Mouse (Mus musculus): ENCODE results near the gene Pax8. TPM values are rescaled to one million over a fixed set of nuclear protein-coding genes. Genes with fewer than 3 reads are reported as not detected.

The Pax8 gene
- polyA plus RNA-seq, 1 experiment from 2014 or later = 50.0 TPM

DNA sequence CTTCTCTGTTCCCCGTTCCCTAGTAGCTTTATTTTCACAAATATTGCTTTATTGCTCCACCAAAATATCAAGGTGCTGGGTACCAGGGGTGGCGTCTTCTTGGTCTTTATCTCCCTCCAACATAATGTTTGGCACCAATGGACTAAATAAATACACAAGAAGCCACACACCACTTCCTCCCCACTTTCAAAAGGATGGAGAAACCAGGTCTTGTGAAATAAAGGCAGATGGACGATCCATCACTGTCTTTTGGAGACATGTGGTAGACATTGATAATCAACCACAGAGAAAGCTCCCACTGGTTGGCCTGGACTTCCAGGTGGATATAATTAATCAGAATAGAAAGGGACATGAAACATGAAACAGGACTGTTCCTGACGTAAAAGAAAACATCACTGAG lies 45.6 kb downstream of the Pax8 start:
- Histone ChIP-seq H3K27me3 (replicated peaks) (no peaks in the 10 kb centered on the region), H3K4me3 (no peak overlapping the region), H3K4me2 (replicated peaks) (no peak overlapping the region), H3K9me3 (no peaks in the 10 kb centered on the region), H3K9ac (no peak overlapping the region), H3K27ac (no peak overlapping the region), H3K4me1 (peaks cover 7% of the 10 kb centered on the region; the same call in 1 of the 2 replicates), H3K36me3 (no peaks in the 10 kb centered on the region)
- WGBS = 83% methylated on average over 4 of the region's 4 CpGs
- ATAC-seq (ENCODE audit: low FRiP score, low read depth) = no peak

DNA sequence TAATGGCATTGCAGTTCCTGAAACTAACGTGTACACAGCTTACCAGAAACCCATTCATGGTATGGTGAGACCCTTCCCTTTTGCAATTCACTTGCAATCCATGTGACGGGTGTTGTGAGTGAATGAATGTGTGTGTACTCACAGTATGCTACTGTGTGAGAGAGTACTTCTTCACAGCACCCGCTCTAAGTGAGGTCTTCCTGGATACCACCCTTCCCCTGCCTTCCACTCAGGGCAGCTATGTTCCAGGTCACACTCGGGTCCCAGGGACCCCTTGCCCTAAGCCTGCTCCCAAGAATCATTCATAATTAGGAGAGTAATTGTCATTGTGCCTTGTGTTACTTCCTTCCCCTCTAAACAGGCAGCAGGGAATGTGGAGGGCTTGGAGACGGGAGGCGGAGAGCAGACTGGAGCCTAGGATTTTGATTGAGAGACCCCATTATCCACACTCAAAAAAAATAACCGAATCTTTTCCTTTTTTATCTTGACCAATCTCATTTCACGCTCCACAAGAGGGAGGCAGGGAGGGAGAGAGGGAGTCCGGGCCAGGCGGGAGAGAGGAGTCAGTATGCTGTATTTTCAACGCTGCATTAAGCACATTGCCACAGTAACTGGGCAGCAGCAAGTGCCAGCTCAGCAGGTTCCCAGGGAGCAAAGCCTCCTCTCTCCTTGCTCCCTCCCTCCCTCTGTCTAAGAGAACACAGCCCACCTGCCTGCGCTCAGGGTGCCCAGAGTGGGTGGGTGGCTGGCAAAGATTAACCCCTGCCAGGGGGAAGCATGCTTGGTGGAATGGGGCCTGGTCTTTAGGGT lies 47.3 kb downstream of the Pax8 start:
- H3K4me2 ChIP-seq (replicated peaks) = 0 out of 2 replicates have a peak overlapping the region, but pooled peaks have one; percentile 0

DNA sequence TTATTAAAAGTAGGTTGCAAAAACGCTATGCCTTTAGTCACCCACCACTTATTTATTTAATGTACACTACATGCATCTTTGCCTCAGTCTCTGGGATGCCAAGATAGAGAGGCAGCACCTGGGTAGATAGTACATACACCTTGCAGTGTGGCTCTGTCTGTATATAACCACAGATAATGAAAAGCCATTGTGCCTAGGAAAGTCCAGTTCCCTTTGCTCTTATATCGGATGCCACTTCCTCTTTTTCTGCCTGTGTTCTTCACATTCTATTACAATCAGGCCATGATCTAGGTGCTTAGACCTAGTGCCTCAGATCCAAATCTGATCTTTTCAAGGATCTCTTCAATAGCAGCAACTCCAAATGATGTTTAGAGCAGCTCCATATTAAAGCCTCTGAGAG lies 49.8 kb downstream of the Pax8 start:
- no peak for ATAC-seq (ENCODE audit: low FRiP score, low read depth)
- Histone ChIP-seq H3K4me1 (peaks cover 7% of the 10 kb centered on the region; the same call in 1 of the 2 replicates), H3K4me2 (replicated peaks) (no peak overlapping the region), H3K9ac (no peak overlapping the region), H3K36me3 (no peaks in the 10 kb centered on the region), H3K9me3 (no peaks in the 10 kb centered on the region), H3K27ac (no peak overlapping the region), H3K27me3 (replicated peaks) (no peaks in the 10 kb centered on the region), H3K4me3 (no peak overlapping the region)
- WGBS = 89% methylated on average over 2 of the region's 2 CpGs

More for the DNA sequence above, 47.3 kb downstream of the Pax8 start:
- H3K9me3 ChIP-seq = no peaks in the 10 kb centered on the region
- H3K4me3 ChIP-seq = no peak overlapping the region
- peak; percentile 92 for ATAC-seq (ENCODE audit: low FRiP score, low read depth)
- WGBS = 28% methylated on average over 12 of the region's 12 CpGs
- no peaks in the 10 kb centered on the region for H3K27me3 ChIP-seq (replicated peaks)
- H3K36me3 ChIP-seq = no peaks in the 10 kb centered on the region
- peaks cover 7% of the 10 kb centered on the region; the same call in 1 of the 2 replicates for H3K4me1 ChIP-seq
- H3K27ac ChIP-seq = no peak overlapping the region
- no peak overlapping the region for H3K9ac ChIP-seq

DNA sequence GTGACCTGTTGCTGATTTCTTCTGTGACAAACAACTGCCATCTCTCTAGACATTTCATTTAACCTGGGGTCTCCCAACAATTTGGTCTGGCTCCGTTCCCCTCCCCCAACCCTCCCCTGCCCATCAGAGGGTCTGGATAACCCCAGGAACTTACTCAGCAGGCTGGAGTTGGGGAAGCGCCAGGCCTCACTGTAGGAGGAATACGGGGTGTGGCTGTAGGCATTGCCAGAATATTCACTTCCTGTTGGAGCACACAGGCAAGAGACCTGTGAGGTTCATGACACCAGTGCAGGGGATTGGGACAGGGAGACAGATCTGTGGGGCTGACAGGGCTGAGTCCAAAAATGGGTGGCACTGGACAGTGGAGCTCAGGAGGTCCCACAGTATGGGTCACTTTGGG lies 52.6 kb downstream of the Pax8 start:
- Histone ChIP-seq H3K27me3 (replicated peaks) (no peaks in the 10 kb centered on the region), H3K9me3 (no peaks in the 10 kb centered on the region), H3K9ac (no peak overlapping the region), H3K27ac (no peak overlapping the region), H3K36me3 (no peaks in the 10 kb centered on the region), H3K4me2 (replicated peaks) (no peak overlapping the region), H3K4me3 (no peak overlapping the region), H3K4me1 (no peaks in the 10 kb centered on the region)
- 70% methylated on average over 3 of the region's 3 CpGs for WGBS
- ATAC-seq (ENCODE audit: low FRiP score, low read depth) = no peak

DNA sequence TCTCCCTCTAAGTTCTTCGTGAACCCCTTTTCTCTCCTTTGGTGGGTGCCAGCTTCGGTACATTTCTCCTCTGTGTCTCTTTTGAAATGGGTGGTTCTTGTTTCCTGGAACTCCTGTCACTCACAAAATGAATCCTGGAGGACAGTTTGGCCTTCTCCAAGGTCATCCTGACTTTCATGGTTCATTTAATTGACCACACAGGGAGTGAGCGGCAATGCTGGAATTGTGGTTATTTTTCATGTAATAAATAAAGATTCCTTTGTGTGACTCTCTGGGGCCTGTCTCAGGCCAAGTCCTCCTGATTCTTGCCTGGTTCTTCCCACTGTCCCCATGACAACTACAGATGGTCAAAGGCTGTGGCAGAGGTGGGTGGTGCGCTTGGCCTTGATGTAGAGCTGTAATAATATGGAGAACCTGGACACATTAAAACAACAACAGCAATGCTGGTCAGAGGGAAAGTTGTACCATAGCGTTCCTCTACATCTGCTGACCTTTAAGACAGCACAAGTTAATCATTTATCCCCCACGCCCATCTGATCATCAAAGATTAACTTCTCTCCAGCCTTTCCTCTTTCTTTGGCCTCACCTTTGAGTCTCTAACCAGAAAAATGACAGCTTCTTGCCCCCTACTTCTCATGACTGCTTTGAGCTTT lies 54.1 kb downstream of the Pax8 start:
- ATAC-seq (ENCODE audit: low FRiP score, low read depth) = no peak
- Histone ChIP-seq H3K9ac (no peak overlapping the region), H3K9me3 (no peaks in the 10 kb centered on the region), H3K4me2 (replicated peaks) (no peak overlapping the region), H3K36me3 (no peaks in the 10 kb centered on the region), H3K4me1 (peaks cover 10% of the 10 kb centered on the region), H3K27ac (no peak overlapping the region), H3K4me3 (no peak overlapping the region), H3K27me3 (replicated peaks) (no peaks in the 10 kb centered on the region)
- WGBS = 87% methylated on average over 6 of the region's 6 CpGs

DNA sequence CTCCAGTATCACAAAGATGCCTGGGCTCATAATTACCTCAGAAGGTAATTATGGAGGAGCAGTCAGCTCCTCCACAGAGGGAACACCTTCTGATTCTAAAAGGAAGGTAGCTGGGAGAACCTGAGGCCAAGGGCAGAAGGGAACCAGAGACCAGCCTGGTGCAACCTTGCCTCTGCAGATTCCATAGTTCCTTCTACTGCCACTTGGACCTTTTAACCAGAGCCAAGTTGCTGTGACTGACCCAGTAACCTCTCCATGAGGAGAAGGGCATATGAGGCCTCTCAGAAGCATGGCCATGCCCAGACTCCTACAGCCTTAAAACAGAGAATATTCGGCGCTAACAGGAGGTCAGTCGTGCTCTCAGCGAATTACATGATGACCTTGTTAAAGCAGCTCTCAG lies 57.8 kb downstream of the Pax8 start:
- Histone ChIP-seq H3K36me3 (no peaks in the 10 kb centered on the region), H3K4me3 (no peak overlapping the region), H3K9ac (no peak overlapping the region), H3K4me1 (peaks cover 11% of the 10 kb centered on the region), H3K9me3 (no peaks in the 10 kb centered on the region), H3K27ac (peak overlapping the region; percentile 57; the same call in 1 of the 2 replicates), H3K27me3 (replicated peaks) (no peaks in the 10 kb centered on the region), H3K4me2 (replicated peaks) (no peak overlapping the region)
- ATAC-seq (ENCODE audit: low FRiP score, low read depth) = no peak
- WGBS = 85% methylated on average over 4 of the region's 4 CpGs

DNA sequence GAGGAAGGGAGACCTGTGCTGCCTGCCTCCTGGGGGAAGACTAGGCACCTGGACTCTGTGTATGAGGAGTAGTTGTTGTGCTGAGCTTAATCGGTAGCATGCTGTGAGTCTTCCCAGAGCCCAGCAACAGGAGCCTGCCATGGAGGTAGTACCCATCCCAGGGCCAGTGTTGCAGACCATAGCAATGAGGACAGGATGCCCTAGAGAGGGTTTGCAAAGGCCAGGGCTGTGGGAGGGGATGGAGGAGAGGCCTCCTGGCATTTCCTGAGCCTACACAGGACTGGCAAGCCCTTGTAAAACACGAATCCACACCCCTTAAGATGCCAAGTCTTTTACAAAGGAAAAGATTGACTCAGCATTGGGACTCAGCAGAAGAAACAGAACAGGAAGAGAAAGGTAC lies 58.3 kb downstream of the Pax8 start:
- H3K36me3 ChIP-seq = no peaks in the 10 kb centered on the region
- peak; percentile 61 for ATAC-seq (ENCODE audit: low FRiP score, low read depth)
- no peaks in the 10 kb centered on the region for H3K9me3 ChIP-seq
- peak overlapping the region; percentile 57 for H3K27ac ChIP-seq
- peaks cover 11% of the 10 kb centered on the region for H3K4me1 ChIP-seq
- H3K27me3 ChIP-seq (replicated peaks) = no peaks in the 10 kb centered on the region
- 26% methylated on average over 2 of the region's 2 CpGs for WGBS
- H3K4me3 ChIP-seq = no peak overlapping the region
- no peak overlapping the region for H3K9ac ChIP-seq
- H3K4me2 ChIP-seq (replicated peaks) = no peak overlapping the region

DNA sequence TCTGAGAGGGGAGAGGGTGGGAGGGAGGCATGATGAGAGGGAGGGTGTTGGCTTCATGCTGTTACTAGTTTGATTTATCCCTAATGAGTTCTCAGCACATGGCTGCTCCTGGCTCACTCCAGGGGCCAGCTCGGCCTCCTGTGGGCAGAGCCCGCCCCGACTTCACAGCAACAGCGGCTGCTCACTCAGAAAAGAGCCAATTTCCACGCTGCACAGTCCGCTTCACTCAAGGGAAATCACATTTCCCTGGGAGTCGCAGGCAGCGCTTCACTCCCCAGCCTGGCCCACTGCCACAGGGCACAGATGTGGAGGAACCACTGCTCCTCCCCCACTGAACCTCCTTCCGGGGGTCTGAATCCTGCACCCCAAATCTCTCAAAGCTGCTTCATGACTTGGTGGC lies 58.7 kb downstream of the Pax8 start:
- peak; percentile 76 for ATAC-seq (ENCODE audit: low FRiP score, low read depth)
- 6% methylated on average over 9 of the region's 9 CpGs for WGBS
- H3K4me2 ChIP-seq (replicated peaks) = peak overlapping the region; percentile 25

DNA sequence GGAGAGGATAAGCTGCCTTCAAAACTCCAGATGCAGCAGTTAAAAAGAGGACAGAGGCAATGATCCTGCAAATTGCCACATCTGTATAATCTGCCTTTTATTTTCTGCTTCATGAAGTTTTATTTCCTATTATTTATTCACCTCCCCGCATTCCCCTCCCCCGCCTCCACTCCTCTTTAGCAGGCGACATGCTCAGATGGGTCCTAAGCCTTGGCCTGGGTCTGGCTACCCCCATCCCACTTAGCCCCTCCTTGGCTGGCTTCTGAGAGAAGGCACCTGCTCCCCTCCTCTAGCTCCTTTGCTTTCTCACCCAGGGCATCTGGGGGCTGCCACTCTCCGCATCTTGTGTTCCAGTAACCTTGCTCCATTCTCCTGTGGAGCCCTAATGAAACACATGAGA lies 61.7 kb downstream of the Pax8 start:
- no peak overlapping the region for H3K27ac ChIP-seq
- WGBS = 70% methylated on average over 4 of the region's 4 CpGs
- ATAC-seq (ENCODE audit: low FRiP score, low read depth) = peak; percentile 65
- H3K9me3 ChIP-seq = no peaks in the 10 kb centered on the region
- H3K36me3 ChIP-seq = no peaks in the 10 kb centered on the region
- no peaks in the 10 kb centered on the region for H3K27me3 ChIP-seq (replicated peaks)
- H3K4me1 ChIP-seq = peaks cover 11% of the 10 kb centered on the region
- H3K4me3 ChIP-seq = no peak overlapping the region
- no peak overlapping the region for H3K4me2 ChIP-seq (replicated peaks)
- no peak overlapping the region for H3K9ac ChIP-seq

More for the DNA sequence above, 58.7 kb downstream of the Pax8 start:
- Histone ChIP-seq H3K27me3 (replicated peaks) (no peaks in the 10 kb centered on the region), H3K9ac (no peak overlapping the region), H3K36me3 (no peaks in the 10 kb centered on the region), H3K27ac (peak overlapping the region; percentile 57; the same call in 1 of the 2 replicates), H3K9me3 (no peaks in the 10 kb centered on the region), H3K4me3 (no peak overlapping the region), H3K4me1 (peaks cover 11% of the 10 kb centered on the region)

DNA sequence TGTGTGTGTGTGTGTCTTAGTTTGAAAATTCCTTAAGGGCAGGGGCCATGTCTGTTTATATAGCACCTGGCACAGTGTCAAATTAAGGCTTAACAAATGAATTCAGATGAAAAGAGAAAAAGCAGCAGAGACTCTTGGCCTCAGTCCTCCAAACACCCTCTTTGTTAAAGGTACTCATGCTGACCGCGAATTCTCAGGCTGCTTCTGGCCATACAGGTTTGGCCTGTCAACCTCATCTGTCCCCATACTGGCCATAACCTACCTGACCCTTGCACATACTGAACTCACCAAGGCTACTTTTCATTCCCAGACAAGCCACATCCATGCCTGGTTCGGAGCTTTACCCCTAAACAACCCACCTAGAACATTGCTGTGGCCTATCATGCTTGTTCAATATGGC lies 62.2 kb downstream of the Pax8 start:
- H3K9me3 ChIP-seq = no peaks in the 10 kb centered on the region
- H3K27ac ChIP-seq = no peak overlapping the region
- 0 out of 2 replicates have a peak, but pooled peaks cover 2% of the 10 kb centered on the region for H3K27me3 ChIP-seq (replicated peaks)
- no peak overlapping the region for H3K9ac ChIP-seq
- WGBS = 76% methylated on average over 3 of the region's 3 CpGs
- no peak overlapping the region for H3K4me3 ChIP-seq
- H3K4me1 ChIP-seq = peaks cover 14% of the 10 kb centered on the region
- no peak overlapping the region for H3K4me2 ChIP-seq (replicated peaks)
- no peaks in the 10 kb centered on the region for H3K36me3 ChIP-seq
- no peak for ATAC-seq (ENCODE audit: low FRiP score, low read depth)

DNA sequence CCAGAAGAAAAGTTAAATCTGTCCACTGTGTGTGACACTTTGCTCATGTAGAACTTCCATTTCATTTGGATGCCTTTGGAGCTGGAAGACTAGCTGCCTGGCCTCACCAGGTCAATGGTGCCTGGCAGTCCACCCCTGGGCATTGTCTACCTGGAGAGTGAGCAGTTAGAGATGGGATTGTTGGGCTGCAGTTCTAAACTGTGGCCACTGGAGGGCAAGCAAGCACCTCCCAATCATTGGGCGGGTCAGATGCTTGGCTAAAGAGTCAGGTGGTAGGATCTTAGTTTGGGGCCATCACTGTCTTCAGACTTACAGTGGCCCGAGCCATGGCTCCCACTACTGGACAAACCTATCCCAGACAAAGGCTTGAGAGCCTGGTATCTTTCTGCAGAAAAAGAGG lies 66.2 kb downstream of the Pax8 start:
- peaks cover 11% of the 10 kb centered on the region for H3K4me1 ChIP-seq
- no peaks in the 10 kb centered on the region for H3K36me3 ChIP-seq
- WGBS = 2% methylated on average over 2 of the region's 2 CpGs
- no peak overlapping the region for H3K4me3 ChIP-seq
- H3K27me3 ChIP-seq (replicated peaks) = 0 out of 2 replicates have a peak, but pooled peaks cover 2% of the 10 kb centered on the region
- peak; percentile 57 for ATAC-seq (ENCODE audit: low FRiP score, low read depth)
- H3K4me2 ChIP-seq (replicated peaks) = no peak overlapping the region
- H3K27ac ChIP-seq = no peak overlapping the region
- no peak overlapping the region for H3K9ac ChIP-seq
- H3K9me3 ChIP-seq = no peaks in the 10 kb centered on the region

DNA sequence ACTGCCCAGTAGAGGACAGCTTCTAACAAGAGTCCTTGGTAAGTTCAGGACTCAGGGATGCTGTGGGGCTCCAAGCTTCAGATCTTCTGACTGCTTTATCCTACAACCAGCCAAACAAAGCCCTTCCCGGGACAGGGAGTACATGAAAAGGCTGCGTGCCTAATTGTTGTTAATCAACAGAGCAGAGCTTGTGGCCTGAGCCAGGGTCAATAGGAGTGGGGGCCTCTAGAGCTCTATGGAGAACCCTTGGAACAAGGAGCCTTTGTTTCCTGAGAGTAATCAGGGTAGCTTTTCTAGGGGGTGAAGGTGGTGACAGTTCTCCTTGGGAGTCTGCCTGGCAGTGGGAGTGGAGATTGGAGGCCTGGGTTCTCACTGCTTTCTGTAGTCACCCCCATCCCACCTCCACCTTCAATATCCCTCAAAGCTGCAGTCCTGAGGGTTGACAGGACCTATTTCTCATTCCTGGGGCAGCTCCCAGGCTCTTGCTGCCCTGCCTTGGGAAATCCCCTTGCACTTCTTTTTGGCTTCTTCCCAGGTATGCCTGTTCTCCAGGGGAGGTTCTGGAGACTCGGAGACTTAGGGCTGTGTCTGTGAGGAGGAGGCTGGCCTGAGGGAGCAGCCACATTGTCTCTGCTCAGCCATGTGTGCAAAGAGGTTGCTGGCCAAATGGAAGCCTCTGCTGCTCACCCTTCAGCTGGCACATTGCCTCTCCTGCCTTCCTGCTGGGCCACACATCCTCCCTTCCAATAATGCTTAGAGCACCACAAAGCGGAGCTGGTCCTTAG lies 67.5 kb downstream of the Pax8 start:
- no peak overlapping the region for H3K4me3 ChIP-seq
- no peak for ATAC-seq (ENCODE audit: low FRiP score, low read depth)
- no peaks in the 10 kb centered on the region for H3K36me3 ChIP-seq
- no peak overlapping the region for H3K27ac ChIP-seq
- H3K27me3 ChIP-seq (replicated peaks) = 0 out of 2 replicates have a peak, but pooled peaks cover 2% of the 10 kb centered on the region
- no peak overlapping the region for H3K4me2 ChIP-seq (replicated peaks)
- H3K9ac ChIP-seq = no peak overlapping the region
- no peaks in the 10 kb centered on the region for H3K9me3 ChIP-seq
- WGBS = 18% methylated on average over 4 of the region's 4 CpGs
- peaks cover 11% of the 10 kb centered on the region; the same call in 1 of the 2 replicates for H3K4me1 ChIP-seq

Data from neural tube, embryonic 12.5 days (tissue).